Comparison of ENCODE assay signal across 15 mouse cellular contexts in the genomic region with DNA sequence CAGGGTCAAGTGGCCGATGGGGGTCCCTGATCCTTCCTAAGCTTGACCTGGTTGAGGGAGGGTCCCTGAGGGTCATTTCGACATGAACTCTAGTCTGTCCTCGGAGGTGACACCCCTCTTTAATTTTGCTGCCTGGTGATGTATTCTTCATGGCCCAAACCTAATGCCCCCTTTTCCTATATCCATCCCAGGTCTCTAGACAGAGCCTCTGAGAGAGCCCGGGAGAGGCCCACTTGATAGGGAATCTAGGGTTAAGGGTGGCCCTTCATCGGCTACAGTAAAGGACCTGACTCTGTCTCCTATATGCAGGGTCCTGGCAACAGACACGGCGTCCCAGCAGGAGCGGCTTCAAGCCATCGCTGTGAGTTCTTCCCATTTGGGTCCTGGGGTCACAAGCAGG. TPM values are rescaled to one million over a fixed set of nuclear protein-coding genes. Genes with fewer than 3 reads are reported as not detected.
A peak's percentile ranks its signal among the peaks of the same experiment; 100 is the strongest.
DNase-seq lines count a peak whose midpoint lies in the region; ATAC-seq and TF ChIP-seq lines count a peak whose summit lies in the region.
"Had no signal": no experiment of that assay in that cellular context is flagged by ENCODE, and none has a peak within 500 bp of the region (broad histone marks: within the 10 kb centered on the region; RNA-seq: fewer than 3 reads in every experiment).

No protein-coding gene starts in this region.

- ATAC-seq in neural tube, embryonic 11.5 days (ENCODE audit: insufficient read depth, low FRiP score, low TSS enrichment), result no peak
- ATAC-seq: inflammation-experienced regulatory T-cells, adult 6 months had no signal

- no peaks in the 10 kb centered on the region for H3K27me3 ChIP-seq in kidney, adult 2 months (replicated peaks; ENCODE audit: control insufficient read depth, insufficient read depth, low read length)
- no peaks in the 10 kb centered on the region for H3K27me3 ChIP-seq in neural tube, embryonic 11.5 days (ENCODE audit: control insufficient read depth, insufficient read depth, low read length)
- H3K27me3 ChIP-seq: liver, embryonic 13.5 days had no signal

- H3K9ac ChIP-seq in neural tube, embryonic 11.5 days (ENCODE audit: low read length), result no peak overlapping the region; the same call in 1 of the 2 replicates
- H3K9ac ChIP-seq: liver, embryonic 13.5 days had no signal

- peak; percentile 92 for DNase-seq in heart, adult 11 months
- DNase-seq in heart, postnatal 14 days, result no peak
- DNase-seq in kidney, adult 2 months, result no peak
- DNase-seq in kidney, postnatal 14 days, result no peak
- no peak for DNase-seq in neural tube, embryonic 11.5 days (ENCODE audit: low spot score)
- no peak for DNase-seq in neural tube, embryonic 10.5 days (ENCODE audit: extremely low spot score, low spot score)
- DNase-seq in right cerebral cortex, postnatal 10 days (ENCODE audit: low spot score in 2 of 2), result no peak
- DNase-seq: cerebellum, adult 18-20 months; gastrocnemius, postnatal 10 days; lung, postnatal 14 days; right cerebral cortex, postnatal 4 days had no signal

- no peak overlapping the region for H3K4me2 ChIP-seq in neural tube, embryonic 11.5 days (ENCODE audit: low read depth)
- H3K4me2 ChIP-seq: liver, embryonic 13.5 days had no signal

- intact Hi-C loops in heart, postnatal 14 days (cut with DNase I), result no loop called here

- TF ChIP-seq CTCF in kidney, adult 2 months (conservative IDR thresholded peaks at IDR 0.05; ENCODE audit: insufficient read depth, insufficient read length, low read depth, low read length), result no peak

- H3K4me1 ChIP-seq in kidney, adult 2 months (ENCODE audit: control insufficient read depth, insufficient read depth, low read length), result peaks cover 16% of the 10 kb centered on the region
- H3K4me1 ChIP-seq in neural tube, embryonic 11.5 days (ENCODE audit: control insufficient read depth, insufficient read depth, low read length), result peaks cover 54% of the 10 kb centered on the region

- no peaks in the 10 kb centered on the region; the same call in 1 of the 2 replicates for H3K36me3 ChIP-seq in kidney, adult 2 months (ENCODE audit: control insufficient read depth, insufficient read depth, low read length)
- peaks cover 8% of the 10 kb centered on the region for H3K36me3 ChIP-seq in neural tube, embryonic 11.5 days (ENCODE audit: control insufficient read depth, insufficient read depth, low read length)
- H3K36me3 ChIP-seq: liver, embryonic 13.5 days had no signal

- H3K4me3 ChIP-seq in kidney, adult 2 months (ENCODE audit: insufficient read depth, low read depth, low read length), result 0 out of 2 replicates have a peak overlapping the region, but pooled peaks have one; percentile 13
- H3K4me3 ChIP-seq in neural tube, embryonic 11.5 days (ENCODE audit: low read depth, low read length), result no peak overlapping the region
- H3K4me3 ChIP-seq: liver, embryonic 13.5 days had no signal

- no peak for TF ChIP-seq POLR2A in kidney, adult 2 months (IDR thresholded peaks at IDR 0.05; ENCODE audit: low read depth, low read length)

- WGBS in kidney, adult 2 months, result 81% methylated on average over 9 of the region's 9 CpGs
- WGBS in neural tube, embryonic 11.5 days, result 88% methylated on average over 9 of the region's 9 CpGs

- H3K27ac ChIP-seq in kidney, adult 2 months (ENCODE audit: insufficient read depth, low read depth, low read length), result peak overlapping the region; percentile 42
- H3K27ac ChIP-seq in neural tube, embryonic 11.5 days (ENCODE audit: low read depth, low read length), result 0 out of 2 replicates have a peak overlapping the region, but pooled peaks have one; percentile 20
- H3K27ac ChIP-seq: liver, embryonic 13.5 days had no signal

- H3K9me3 ChIP-seq in neural tube, embryonic 11.5 days (ENCODE audit: control insufficient read depth, low read length), result no peaks in the 10 kb centered on the region
- H3K9me3 ChIP-seq: liver, embryonic 13.5 days had no signal

RNA-seq across cellular contexts. Expression of a gene that starts 13.0 kb away (rescaled TPM):
- total RNA-seq in heart, postnatal 14 days (2021), result 10 to 100 TPM; 71.8 to 86.5 TPM
- polyA plus RNA-seq in kidney, adult 2 months (2012; rRNA removed), result 110 and 121 TPM in 2 replicates
- polyA plus RNA-seq in neural tube, embryonic 11.5 days (2014; fragmentation: Nextera tagmentation; extraction: Ambion mirVana), result 150 and 155 TPM in 2 replicates

RNA-seq across cellular contexts. Expression of a gene that starts 14.5 kb away (rescaled TPM):
- total RNA-seq in heart, postnatal 14 days (2021), result under 1 TPM; 0.26 to 0.54 TPM
- polyA plus RNA-seq in kidney, adult 2 months (2012; rRNA removed), result 17.9 and 19.9 TPM in 2 replicates
- polyA plus RNA-seq in neural tube, embryonic 11.5 days (2014; fragmentation: Nextera tagmentation; extraction: Ambion mirVana), result 0.77 and 1.6 TPM in 2 replicates
- total RNA-seq: monocyte, adult 5-6 weeks had no signal
- polyA plus RNA-seq: inflammation-experienced regulatory T-cells, adult 6 months had no signal

RNA-seq across cellular contexts. Expression of a gene that starts 15.6 kb away (rescaled TPM):
- under 1 TPM in 1 of 2 experiments, not detected in 1; 0.51 TPM for total RNA-seq in heart, postnatal 14 days (2021)
- 0.03 and 0.08 TPM in 2 replicates for polyA plus RNA-seq in kidney, adult 2 months (2012; rRNA removed)
- polyA plus RNA-seq in neural tube, embryonic 11.5 days (2014; fragmentation: Nextera tagmentation; extraction: Ambion mirVana), result 0.23 TPM in 1 of 2 replicates, not detected in the other
- total RNA-seq: monocyte, adult 5-6 weeks had no signal
- polyA plus RNA-seq: stomach, embryonic 14.5 days had no signal

RNA-seq across cellular contexts. Expression of a gene that starts 29.3 kb away (rescaled TPM):
- 1 to 10 TPM; 2.8 to 3.4 TPM for total RNA-seq in heart, postnatal 14 days (2021)
- 17.0 and 24.1 TPM in 2 replicates for polyA plus RNA-seq in kidney, adult 2 months (2012; rRNA removed)
- 1.3 and 1.7 TPM in 2 replicates for polyA plus RNA-seq in neural tube, embryonic 11.5 days (2014; fragmentation: Nextera tagmentation; extraction: Ambion mirVana)

RNA-seq across cellular contexts. Expression of a gene that starts 39.6 kb away (rescaled TPM):
- 10 to 100 TPM; 25.9 to 26.7 TPM for total RNA-seq in heart, postnatal 14 days (2021)
- 90.2 and 122 TPM in 2 replicates for polyA plus RNA-seq in kidney, adult 2 months (2012; rRNA removed)
- 99.7 and 101 TPM in 2 replicates for polyA plus RNA-seq in neural tube, embryonic 11.5 days (2014; fragmentation: Nextera tagmentation; extraction: Ambion mirVana)
